Mouse (Mus musculus) midbrain, embryonic 11.5 days (tissue): ENCODE results near the gene Taf6l. TPM values are rescaled to one million over a fixed set of nuclear protein-coding genes. Genes with fewer than 3 reads are reported as not detected.
A peak's percentile ranks its signal among the peaks of the same experiment; 100 is the strongest.

Source experiments
- ATAC-seq: fragments of 200-750 bp; cut with Nextera tagmentation; 2 replicates; pipeline ENCODE4 v1.8.0; 2017; ENCODE audit warnings: moderate TSS enrichment, moderate library complexity; ENCODE audit not compliant: low FRiP score
- DNase-seq: peaks from one replicate; pipeline ENCODE4 v3.0.0; 2015; ENCODE audit warnings: low spot score; ENCODE audit errors: missing footprints
- H3K27ac ChIP-seq: fragments of 300-500 bp; sonication (generic); 2 replicates; pipeline ENCODE4 v1.5.1; 2014; ENCODE audit warnings: low read depth, low read length
- H3K27me3 ChIP-seq: fragments of 300-500 bp; sonication (generic); 2 replicates; pipeline ENCODE4 v1.6.1; 2014; ENCODE audit warnings: mild to moderate bottlenecking, low read length, moderate library complexity, mixed read lengths; ENCODE audit not compliant: control insufficient read depth, insufficient read depth
- H3K36me3 ChIP-seq: fragments of 300-500 bp; sonication (generic); 2 replicates; pipeline ENCODE4 v1.6.1; 2014; ENCODE audit warnings: mild to moderate bottlenecking, low read length, moderate library complexity, mixed read lengths; ENCODE audit not compliant: control insufficient read depth, insufficient read depth
- H3K4me1 ChIP-seq: fragments of 300-500 bp; sonication (generic); 2 replicates; pipeline ENCODE4 v1.6.1; 2014; ENCODE audit warnings: low read length; ENCODE audit not compliant: control insufficient read depth, insufficient read depth
- H3K4me2 ChIP-seq: fragments of 300-500 bp; sonication (generic); 2 replicates; pipeline ENCODE4 v1.6.1; 2014; ENCODE audit warnings: mild to moderate bottlenecking, moderate library complexity
- H3K4me3 ChIP-seq: fragments of 300-500 bp; sonication (generic); 2 replicates; pipeline ENCODE4 v1.5.1; 2014; ENCODE audit warnings: low read depth, low read length
- H3K9ac ChIP-seq: fragments of 300-500 bp; sonication (generic); 2 replicates; pipeline ENCODE4 v1.6.1; 2014; ENCODE audit warnings: low read length
- H3K9me3 ChIP-seq: fragments of 300-500 bp; sonication (generic); 2 replicates; pipeline ENCODE4 v1.6.1; 2016; ENCODE audit warnings: low read length; ENCODE audit not compliant: control insufficient read depth
- WGBS: fragments of 180-500 bp; shearing (Covaris S2); extraction: QIAGEN DNeasy Blood & Tissue Kit; methylation state at CpG from one replicate; pipeline ENCODE4 v1.1.7; 2014; 5-methylcytosine and 5-hydroxymethylcytosine counted together
- polyA plus RNA-seq: library from polyadenylated mRNA; unstranded; fragments of >200 nt; fragmentation: Nextera tagmentation; extraction: Ambion mirVana; gene quantifications from 2 replicates; pipeline ENCODE4 v1.2.1, GENCODE M21; 2014

Gene Taf6l
- polyA plus RNA-seq, 1 experiment from 2014 or later = 19.6 TPM

DNA sequence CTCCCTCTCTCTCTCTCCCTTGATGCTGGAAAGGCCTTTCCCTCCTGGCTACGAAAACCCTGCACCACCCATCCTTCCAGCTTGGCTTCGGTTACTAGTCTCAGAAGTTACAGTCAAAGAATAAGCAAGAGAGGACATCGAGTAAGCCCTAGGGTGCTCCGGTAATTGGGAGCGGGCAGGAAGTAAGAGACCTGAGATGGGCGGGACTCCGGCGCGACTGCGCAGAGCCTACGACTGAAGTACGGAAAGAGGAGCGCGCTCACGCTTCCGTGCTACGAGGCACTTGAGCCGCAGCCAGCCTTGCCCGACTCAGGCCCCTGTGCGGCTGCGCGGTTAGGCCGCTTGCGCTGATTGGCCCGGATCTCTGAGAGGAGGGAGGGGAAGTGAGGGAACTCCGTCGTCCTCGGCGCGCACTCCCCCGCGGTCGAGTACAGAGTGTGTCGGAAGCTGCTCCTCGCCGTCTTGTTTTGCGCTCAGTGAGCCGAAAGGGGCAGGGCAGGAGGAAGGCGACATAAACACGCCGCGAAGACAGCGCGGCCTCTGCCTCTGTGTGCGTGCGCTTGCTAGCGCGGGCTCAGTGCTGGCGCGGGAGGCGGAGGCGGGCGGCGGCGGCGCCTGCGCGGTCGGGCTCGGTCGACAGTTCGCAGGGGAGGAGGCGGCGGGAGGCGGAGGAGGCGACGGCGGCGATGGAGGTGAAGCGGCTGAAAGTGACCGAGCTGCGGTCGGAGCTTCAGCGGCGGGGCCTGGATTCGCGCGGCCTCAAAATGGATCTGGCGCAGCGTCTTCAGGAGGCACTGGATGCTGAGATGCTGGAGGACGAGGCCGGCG, 33.6 kb upstream of the Taf6l start, which contains the start of gene Hnrnpul2:
Gene Hnrnpul2, plus strand, starts transcription at position 415 of the 828 bp plus-strand sequence.
- WGBS = under 1% methylated on average over 83 of the region's 83 CpGs
- ATAC-seq (peak; percentile 95), DNase-seq (peak; percentile 99)
- H3K9me3 ChIP-seq = no peaks in the 10 kb centered on the region
- peaks cover 13% of the 10 kb centered on the region; the same call in 1 of the 2 replicates for H3K36me3 ChIP-seq
- H3K4me2 ChIP-seq = peak within 1 kb of the TSS; percentile 95
- no peaks in the 10 kb centered on the region for H3K27me3 ChIP-seq
- H3K9ac ChIP-seq = peak within 1 kb of the TSS; percentile 98
- peaks cover 35% of the 10 kb centered on the region for H3K4me1 ChIP-seq
- H3K4me3 ChIP-seq = peak within 1 kb of the TSS; percentile 100
- H3K27ac ChIP-seq = peak within 1 kb of the TSS; percentile 98

DNA sequence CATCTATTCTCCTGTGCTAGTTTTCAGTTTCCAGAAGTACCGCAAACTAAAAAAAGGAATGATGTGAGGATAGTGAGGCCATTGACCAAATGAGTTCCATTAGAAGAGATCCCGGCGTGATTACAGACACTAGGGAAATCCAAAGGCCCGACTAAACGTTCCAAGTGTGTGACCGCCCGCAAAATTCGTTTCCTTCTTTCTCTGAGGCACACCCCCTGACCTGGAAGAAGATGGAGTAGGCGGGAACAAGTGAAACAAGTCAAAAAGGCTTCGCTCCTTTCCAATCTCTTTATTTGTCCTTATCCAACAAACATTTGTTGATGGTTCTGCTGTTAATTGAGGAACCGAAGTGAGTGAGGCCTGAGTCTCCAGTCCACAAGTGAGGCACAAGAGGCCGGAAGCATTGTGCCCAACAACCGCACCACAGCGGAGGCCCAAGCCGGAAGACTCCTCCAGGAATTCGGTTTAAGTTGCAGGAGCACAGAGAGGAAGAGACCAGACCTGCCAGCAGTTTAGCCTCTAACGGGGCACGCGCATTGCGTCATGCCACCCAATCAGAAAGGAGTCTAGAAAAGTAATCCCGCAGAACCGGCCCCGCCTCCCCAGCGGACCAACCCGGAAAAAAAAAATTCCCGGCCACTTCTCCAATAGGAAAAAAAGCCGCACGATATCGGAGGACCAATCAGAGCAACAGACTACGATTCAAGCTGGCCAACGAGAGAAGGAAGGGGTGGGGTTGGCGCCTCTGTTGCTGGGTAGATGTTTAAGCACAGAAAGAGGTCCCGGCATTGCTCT, 32.8 kb upstream of the Taf6l start, which contains the start of gene Ttc9c:
Gene Ttc9c, minus strand, starts transcription at position 533 of the 795 bp plus-strand sequence.
- Histone ChIP-seq H3K27me3 (no peaks in the 10 kb centered on the region), H3K4me2 (peak within 1 kb of the TSS; percentile 95), H3K4me1 (peaks cover 35% of the 10 kb centered on the region), H3K9me3 (no peaks in the 10 kb centered on the region), H3K36me3 (peaks cover 10% of the 10 kb centered on the region; the same call in 1 of the 2 replicates), H3K9ac (peak within 1 kb of the TSS; percentile 98), H3K4me3 (peak within 1 kb of the TSS; percentile 100), H3K27ac (peak within 1 kb of the TSS; percentile 98)
- ATAC-seq (peak; percentile 93), DNase-seq (no peak)
- under 1% methylated on average over 33 of the region's 33 CpGs for WGBS

DNA sequence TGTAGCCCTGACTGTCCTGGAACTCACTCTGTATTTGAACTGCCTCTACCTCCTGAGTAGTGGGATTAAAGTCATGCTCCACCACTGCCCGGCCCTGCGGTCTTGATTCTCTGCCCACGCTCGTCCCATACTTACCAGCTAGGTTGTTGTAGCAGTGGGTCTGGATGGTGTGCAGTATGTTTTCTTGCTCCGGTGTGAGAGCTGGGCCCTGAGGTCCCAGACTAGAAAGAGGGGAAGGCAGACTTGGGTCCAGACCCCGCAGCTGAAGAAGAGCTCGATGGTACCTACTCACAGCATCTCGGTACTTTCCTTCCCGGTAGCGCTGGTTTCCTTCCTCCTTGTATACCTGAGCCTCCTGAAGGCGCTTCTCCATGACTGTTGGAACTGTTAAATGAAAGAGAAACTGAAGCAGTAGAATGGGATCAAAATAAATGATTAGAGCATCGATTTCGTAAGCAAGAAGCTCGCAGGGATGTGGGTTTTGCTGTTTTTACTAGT, 32.1 kb upstream of the Taf6l start:
- DNase-seq = no peak
- H3K9ac ChIP-seq = peak overlapping the region; percentile 63
- no peak for ATAC-seq
- peak overlapping the region; percentile 100 for H3K4me3 ChIP-seq
- H3K36me3 ChIP-seq = peaks cover 7% of the 10 kb centered on the region; the same call in 1 of the 2 replicates
- H3K4me1 ChIP-seq = peaks cover 35% of the 10 kb centered on the region
- H3K9me3 ChIP-seq = no peaks in the 10 kb centered on the region
- peak overlapping the region; percentile 83 for H3K4me2 ChIP-seq
- H3K27ac ChIP-seq = peak overlapping the region; percentile 86; the same call in 1 of the 2 replicates
- 31% methylated on average over 14 of the region's 14 CpGs for WGBS
- no peaks in the 10 kb centered on the region for H3K27me3 ChIP-seq

DNA sequence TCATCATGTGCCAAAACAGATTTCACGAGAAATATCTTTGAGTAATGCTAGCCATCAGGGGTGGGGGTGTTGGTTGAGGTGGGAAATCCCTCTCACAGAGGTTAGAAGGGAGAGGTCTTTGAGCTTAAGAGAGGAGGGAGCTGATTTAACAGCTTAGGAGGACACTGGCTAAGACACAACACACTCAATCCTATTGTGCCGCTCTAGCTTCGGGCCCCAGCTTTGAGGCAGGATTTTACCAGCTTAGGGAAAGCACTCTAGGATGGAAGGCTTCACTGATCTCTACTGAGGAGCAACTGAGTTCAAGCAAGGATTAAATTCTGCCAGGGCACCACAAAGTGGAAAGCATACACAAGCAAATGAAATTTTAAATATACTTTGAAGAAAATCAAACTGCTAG, 30.8 kb upstream of the Taf6l start:
- Histone ChIP-seq H3K9ac (no peak overlapping the region; the same call in 1 of the 2 replicates), H3K36me3 (peaks cover 8% of the 10 kb centered on the region; the same call in 1 of the 2 replicates), H3K27ac (no peak overlapping the region), H3K4me3 (no peak overlapping the region), H3K27me3 (no peaks in the 10 kb centered on the region), H3K9me3 (no peaks in the 10 kb centered on the region), H3K4me2 (peak overlapping the region; percentile 20; the same call in 1 of the 2 replicates), H3K4me1 (peaks cover 21% of the 10 kb centered on the region)
- DNase-seq = no peak
- 40% methylated on average over 3 of the region's 3 CpGs for WGBS
- ATAC-seq = no peak

DNA sequence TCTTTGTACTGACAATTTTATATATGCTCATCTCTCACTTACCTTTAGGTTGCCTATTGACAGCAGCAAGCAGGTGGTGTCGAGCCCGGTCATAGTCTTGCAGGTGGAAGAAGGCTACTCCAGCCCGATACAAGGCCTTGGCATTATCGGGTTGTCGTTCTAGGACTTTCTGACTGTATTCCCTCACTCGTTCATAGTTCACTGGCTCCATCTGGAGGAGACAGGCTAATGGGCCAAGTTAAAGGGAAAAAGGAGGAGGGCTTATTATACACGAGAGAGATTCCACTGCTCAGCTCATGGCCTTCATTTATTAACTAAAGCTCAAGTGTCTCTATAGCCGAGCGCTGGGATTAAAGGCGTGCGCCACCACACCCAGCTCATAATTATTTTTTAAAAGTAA, 29.6 kb upstream of the Taf6l start:
- peaks cover 12% of the 10 kb centered on the region; the same call in 1 of the 2 replicates for H3K36me3 ChIP-seq
- no peaks in the 10 kb centered on the region for H3K27me3 ChIP-seq
- no peaks in the 10 kb centered on the region for H3K9me3 ChIP-seq
- H3K4me3 ChIP-seq = no peak overlapping the region
- no peak overlapping the region for H3K9ac ChIP-seq
- 83% methylated on average over 11 of the region's 11 CpGs for WGBS
- ATAC-seq = no peak
- no peak overlapping the region for H3K27ac ChIP-seq
- H3K4me2 ChIP-seq = no peak overlapping the region
- peaks cover 17% of the 10 kb centered on the region for H3K4me1 ChIP-seq
- DNase-seq = no peak

DNA sequence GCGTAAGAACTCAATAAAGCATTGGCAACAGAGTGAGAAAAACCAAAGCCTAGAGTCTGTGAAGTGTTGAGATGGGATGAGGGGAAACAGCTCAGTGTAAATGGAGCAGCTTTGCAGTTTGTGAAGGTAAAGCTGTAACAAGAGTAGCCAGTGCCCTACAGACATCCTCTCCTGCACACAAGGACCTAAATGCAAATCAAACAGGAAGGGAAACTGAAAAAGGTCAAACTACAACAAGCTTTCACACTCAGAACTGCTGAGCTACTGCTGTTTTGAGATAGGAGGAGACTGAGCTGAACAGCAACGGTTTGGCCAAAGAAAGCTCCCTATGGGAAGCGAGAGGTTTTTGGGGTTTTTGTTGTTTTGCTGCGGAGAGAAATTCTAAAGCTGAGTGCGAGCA, 20.6 kb upstream of the Taf6l start:
- Histone ChIP-seq H3K4me2 (no peak overlapping the region), H3K4me1 (peaks cover 4% of the 10 kb centered on the region), H3K4me3 (no peak overlapping the region), H3K36me3 (peaks cover 21% of the 10 kb centered on the region; the same call in 1 of the 2 replicates), H3K27ac (no peak overlapping the region), H3K27me3 (no peaks in the 10 kb centered on the region), H3K9ac (no peak overlapping the region), H3K9me3 (no peaks in the 10 kb centered on the region)
- WGBS = 95% methylated on average over 5 of the region's 5 CpGs
- DNase-seq = no peak
- no peak for ATAC-seq

DNA sequence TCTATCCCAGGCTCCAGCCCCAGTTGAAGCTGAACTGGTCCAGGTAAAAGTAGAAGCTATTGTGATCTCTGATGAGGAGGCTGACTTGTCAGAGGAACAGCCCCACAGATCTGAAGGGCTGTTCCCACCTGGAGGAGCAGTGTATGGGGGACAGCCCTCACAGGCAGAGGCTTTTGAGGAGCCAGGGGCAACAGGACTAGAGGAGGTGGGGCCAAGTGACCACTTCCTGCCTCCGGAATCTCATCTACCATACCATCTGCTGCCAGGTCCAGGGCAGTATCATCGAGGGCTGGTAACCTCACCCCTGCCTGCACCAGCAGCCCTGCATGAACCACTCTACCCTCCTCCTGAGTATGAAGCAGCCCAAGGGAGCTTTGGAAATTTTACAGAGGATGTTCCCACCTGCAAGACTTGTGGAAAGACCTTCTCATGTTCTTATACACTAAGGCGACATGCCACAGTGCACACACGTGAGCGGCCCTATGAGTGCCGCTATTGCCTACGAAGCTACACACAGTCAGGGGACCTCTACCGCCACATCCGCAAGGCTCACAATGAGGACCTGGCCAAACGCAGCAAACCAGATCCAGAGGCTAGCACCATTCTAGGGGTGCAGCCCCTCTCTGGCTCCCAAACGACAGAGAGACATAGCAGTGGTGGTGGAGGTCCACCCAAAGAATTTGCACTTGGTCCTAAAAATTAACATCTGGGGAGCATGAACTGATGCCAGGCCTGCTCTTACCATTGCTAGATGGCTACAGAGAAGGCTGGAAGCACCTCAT, 17.9 kb upstream of the Taf6l start:
- Histone ChIP-seq H3K9ac (no peak overlapping the region), H3K36me3 (peaks cover 8% of the 10 kb centered on the region; the same call in 1 of the 2 replicates), H3K27me3 (no peaks in the 10 kb centered on the region), H3K4me1 (peaks cover 8% of the 10 kb centered on the region), H3K9me3 (no peaks in the 10 kb centered on the region), H3K4me2 (no peak overlapping the region), H3K4me3 (no peak overlapping the region), H3K27ac (no peak overlapping the region)
- ATAC-seq (no peak), DNase-seq (no peak)
- 95% methylated on average over 11 of the region's 11 CpGs for WGBS

DNA sequence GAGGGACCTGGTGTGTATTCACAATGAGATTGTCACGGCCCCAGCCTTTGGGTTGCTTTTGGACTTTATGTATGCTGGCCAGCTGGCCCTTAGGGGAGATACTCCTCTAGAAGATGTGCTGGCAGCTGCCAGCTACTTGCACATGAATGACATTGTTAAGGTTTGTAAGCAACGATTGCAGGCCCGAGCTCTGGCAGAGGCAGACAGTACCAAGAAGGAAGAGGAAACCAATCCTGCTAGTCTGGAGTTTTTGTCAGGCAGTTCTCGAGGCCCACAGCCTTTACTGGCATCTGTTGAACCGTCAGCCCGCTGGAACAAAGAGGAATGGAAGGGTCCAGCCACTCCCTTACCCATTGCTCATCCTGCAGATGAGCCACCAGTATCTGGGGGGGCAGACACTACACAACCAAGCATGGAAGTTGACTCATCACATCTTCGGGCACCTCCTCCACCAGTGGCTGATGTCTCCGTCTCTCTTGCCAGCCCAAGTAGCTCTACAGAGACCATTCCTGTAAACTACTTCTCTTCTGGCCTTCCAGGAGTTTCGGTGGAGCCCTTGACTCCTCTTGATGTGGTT, 17.1 kb upstream of the Taf6l start:
- ATAC-seq (no peak), DNase-seq (no peak)
- Histone ChIP-seq H3K27ac (no peak overlapping the region), H3K4me1 (peaks cover 8% of the 10 kb centered on the region), H3K4me2 (peak overlapping the region; percentile 49), H3K36me3 (peaks cover 8% of the 10 kb centered on the region; the same call in 1 of the 2 replicates), H3K4me3 (no peak overlapping the region), H3K9ac (peak overlapping the region; percentile 33; the same call in 1 of the 2 replicates), H3K27me3 (no peaks in the 10 kb centered on the region), H3K9me3 (no peaks in the 10 kb centered on the region)
- WGBS = 89% methylated on average over 9 of the region's 9 CpGs
